Mouse (Mus musculus): ENCODE measurements around the gene F2r.

F2r gene

DNA sequence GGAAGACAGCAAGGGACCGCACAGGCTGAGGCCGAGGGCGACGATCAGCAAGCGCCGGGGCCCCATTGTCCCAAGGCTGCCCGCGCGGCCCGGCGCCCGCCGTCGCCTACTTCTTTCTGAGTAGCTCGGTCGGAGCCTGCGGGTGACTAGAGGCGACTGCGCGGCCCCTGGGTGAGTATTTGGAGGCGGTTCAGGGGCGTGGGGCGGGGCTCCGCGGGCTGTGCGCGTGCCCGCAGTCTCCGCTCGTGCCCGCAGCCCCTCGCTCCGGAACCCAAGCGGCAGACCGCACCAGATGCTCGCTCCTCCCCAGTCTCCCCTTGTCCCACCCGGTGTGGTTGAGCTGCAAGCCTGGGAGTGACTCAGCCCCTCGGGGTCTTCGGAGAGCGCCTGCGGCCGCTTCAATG, at the start of gene F2r:
TSS of gene F2r (minus strand) at position 179 of the 404 bp plus-strand sequence.
- DNase-seq (ENCODE audit: inconsistent ontology term): peak; percentile 94

- DNase-seq (ENCODE audit: inconsistent ontology term): no peak
Observed at GRCm38 (mm10) chr13:95667260-95667659, 49.0 kb upstream of the F2r start.

- no peak for DNase-seq (ENCODE audit: inconsistent ontology term)
Observed at GRCm38 (mm10) chr13:95665644-95666356, 47.5 kb upstream of the F2r start.

DNA sequence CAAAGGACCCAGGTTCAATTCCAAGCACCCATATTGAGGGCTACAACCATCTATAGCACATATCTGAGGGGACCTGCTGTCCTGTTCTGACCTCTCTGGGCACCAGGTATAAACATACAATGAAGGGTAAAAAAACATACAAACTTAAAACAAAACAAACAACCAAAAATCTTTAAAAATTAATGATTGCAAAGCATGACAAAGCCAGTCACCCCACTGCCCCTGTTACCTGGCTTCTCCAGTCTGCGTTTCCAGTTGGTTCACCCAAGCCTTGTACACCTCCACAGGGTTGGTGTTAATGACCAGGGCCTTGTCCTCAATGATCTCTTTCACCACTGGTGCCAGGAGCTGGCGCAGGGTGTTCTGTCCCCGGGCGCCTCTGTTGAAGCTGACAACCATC, 45.5 kb upstream of the F2r start:
- DNase-seq (ENCODE audit: inconsistent ontology term): no peak

- no peak for DNase-seq (ENCODE audit: inconsistent ontology term)
Observed at GRCm38 (mm10) chr13:95659432-95659831, 41.1 kb upstream of the F2r start.

DNA sequence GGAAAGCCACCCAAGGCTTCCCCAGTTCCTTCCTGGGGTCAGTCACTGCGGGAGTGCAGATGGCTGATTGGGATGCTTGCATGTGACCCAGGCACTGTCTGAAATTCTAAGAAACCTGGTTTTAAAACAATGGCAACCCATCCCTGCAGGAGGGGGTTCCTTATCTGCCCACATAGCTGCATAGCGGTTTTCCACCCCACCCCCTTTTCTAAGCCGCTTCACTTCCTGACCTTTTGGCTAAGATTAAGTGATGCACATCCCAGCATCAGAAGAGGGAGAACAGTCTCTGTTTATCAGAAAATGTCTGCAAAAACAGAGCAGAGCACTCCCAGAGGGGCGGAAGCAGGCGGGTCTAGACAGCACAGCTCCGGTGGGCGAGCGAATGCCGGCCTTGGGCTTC, 38.9 kb upstream of the F2r start:
- no peak for DNase-seq (ENCODE audit: inconsistent ontology term)

- DNase-seq (ENCODE audit: inconsistent ontology term): peak; percentile 17
Observed at GRCm38 (mm10) chr13:95655284-95655683, 37.0 kb upstream of the F2r start.

- no peak for DNase-seq (ENCODE audit: inconsistent ontology term)
Observed at GRCm38 (mm10) chr13:95653696-95654095, 35.4 kb upstream of the F2r start.

DNA sequence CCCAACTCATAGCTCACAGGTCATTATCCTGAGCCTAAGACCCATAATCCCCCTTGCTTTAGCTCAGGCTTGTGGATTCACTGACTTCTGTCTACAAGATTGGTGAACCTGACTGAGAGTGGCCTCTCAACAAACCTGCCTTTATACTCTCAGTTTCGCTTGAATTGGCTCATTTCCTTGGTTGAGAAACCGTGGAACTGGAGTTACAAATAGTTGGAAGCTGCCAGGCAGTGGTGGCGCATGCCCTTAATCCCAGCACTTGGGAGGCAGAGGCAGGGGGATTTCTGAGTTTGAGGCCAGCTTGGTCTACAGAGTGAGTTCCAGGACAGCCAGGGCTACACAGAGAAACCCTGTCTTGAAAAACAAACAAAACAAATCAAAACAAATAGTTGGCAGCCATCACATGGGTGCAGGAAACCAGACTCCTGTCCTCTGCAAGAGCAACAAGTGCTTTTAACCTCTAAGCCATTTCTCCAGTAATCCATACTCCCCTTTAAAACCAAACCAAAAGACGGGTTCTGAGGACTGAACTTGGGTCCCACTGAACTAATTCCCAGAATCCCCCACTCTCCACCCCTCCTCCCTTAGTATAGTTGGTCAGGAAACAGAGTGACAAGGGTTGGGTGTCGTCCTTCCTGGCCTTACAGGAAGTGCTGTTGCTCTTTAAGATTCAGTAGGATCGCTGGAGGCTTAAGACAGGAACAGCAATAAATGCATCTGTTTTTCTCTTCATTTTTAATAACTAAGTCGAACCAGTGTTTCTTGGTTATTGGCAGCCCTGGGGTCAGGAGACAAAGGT, 33.8 kb upstream of the F2r start:
- DNase-seq (ENCODE audit: inconsistent ontology term): no peak

- DNase-seq (ENCODE audit: inconsistent ontology term): no peak
Observed at GRCm38 (mm10) chr13:95649941-95650340, 31.7 kb upstream of the F2r start.

DNA sequence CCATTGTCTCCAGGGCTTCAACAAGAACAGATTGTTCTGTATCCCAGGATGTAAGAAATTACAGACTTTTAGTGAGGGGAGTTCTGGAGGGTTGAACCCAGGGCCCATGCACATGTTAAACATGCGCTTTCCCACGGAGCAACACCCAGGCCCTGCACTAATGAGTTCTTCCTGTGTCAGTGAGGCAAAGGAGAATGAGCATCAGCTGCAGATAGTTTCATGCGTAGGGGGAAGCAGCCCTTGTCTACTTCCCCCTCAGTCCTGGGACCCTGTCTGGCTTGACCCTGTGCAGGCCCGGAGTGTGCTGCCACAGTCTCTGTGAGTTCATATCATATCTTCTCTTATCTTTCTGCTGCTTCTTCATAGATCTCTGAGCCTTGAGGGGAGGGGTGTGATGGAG, 29.0 kb upstream of the F2r start:
- no peak for DNase-seq (ENCODE audit: inconsistent ontology term)

DNA sequence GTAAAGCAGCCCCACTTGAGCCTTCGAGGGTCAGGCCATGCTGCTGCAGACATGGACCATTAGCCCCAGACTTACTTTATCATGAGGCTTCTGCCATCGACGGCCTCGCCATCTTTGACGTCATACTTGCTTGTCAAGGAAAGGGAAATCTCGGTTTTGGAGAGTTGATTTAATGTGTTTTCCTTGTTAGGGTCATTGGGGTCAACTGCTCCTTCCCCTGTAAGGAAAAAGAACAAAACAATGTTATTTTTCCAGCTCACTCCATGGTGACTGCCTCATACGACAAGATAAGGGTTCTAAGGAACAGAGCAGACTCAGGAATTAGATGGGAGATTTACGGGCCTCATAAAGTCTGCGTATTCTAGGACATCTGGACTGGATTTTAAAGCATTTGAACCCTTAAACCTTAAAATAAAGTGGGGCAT, 28.4 kb upstream of the F2r start:
- no peak for DNase-seq (ENCODE audit: inconsistent ontology term)

GRCm38 (mm10) chr13:95643740-95644139, 25.5 kb upstream of the F2r start:
- peak; percentile 93 for DNase-seq (ENCODE audit: inconsistent ontology term)

DNA sequence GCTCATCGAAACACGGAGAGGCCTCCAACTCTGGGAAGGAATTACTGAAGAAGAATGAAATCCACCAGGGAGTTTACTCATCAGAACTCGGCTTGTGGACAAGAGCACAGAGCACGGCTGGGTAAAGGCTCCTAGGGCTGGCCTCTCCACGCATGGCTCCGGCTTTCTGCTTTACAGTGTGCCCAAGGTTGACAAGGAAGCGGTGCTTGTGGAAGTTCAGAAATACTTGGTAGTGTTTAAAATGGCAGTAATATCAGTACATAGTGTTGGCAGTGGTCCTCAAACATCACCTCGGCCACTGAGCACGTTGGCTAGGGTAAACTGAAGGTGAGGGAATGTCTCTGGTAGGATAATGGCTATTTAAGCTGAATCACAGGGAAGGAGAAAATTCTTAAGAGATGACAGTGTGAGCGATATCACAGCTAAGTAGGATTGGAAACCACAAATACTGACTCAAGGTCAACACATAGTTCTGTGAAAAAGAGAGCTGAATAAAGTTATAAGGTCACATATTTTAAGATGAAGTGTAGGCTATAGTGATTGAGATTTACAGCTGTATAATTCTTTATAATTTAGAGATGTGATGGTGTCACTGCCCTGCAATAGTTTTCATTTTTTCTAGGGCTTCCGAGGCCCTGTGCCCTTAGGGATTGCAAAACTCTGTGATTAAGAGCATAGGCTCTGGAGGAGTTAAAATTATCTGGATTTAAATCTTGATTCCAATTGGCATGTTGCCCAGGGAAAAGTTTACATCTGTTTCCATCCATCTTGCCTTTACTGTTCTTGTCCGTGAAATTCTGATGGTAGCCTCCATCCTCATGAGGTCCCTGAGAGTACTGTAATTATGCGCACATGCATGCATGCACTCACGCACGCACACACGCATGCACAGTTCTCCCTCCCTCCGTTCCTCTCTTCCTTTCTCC, 23.0 kb upstream of the F2r start:
- no peak for DNase-seq (ENCODE audit: inconsistent ontology term)

DNA sequence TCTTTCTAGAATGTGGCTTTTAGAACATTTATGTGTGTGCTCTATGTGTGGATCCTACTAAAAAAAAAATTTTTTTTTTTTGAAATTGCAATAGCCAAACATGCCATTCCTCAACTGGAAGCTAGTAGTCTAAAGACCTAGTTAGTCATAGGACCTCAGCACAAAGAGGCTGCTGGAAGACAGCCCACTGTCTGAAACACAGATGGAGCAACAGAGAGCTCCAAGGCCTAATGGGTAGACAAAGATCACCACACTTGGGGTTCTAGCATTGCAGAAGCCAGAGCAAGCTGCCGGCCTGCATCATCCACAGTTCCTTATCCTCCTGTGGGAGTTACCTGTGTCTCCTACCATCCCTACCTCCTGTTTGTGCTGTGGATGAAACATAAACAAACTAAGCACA, 22.1 kb upstream of the F2r start:
- peak; percentile 61 for DNase-seq (ENCODE audit: inconsistent ontology term)

- DNase-seq (ENCODE audit: inconsistent ontology term): no peak
Observed at GRCm38 (mm10) chr13:95639336-95640116, 21.2 kb upstream of the F2r start.

GRCm38 (mm10) chr13:95638894-95639293, 20.6 kb upstream of the F2r start:
- DNase-seq (ENCODE audit: inconsistent ontology term): no peak

DNA sequence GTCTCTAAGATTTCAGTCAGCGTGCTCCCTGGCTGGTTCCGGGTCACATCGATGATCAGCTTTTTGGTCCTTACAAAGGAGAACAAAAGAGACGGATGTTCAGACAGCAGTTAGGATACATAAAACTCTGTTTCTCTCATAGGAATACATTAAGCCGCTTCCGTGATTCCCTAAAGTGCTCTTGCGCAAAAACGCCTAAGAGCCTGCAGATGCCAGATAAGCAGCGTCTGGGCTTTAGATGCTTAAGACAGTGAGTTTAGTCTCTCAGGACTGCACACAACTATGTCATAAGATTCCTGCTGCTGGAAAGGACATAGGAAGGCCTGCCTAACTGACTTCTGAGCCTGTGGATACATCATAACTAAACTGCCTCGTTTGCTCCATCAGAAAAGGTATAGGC, 19.4 kb upstream of the F2r start:
- no peak for DNase-seq (ENCODE audit: inconsistent ontology term)

DNA sequence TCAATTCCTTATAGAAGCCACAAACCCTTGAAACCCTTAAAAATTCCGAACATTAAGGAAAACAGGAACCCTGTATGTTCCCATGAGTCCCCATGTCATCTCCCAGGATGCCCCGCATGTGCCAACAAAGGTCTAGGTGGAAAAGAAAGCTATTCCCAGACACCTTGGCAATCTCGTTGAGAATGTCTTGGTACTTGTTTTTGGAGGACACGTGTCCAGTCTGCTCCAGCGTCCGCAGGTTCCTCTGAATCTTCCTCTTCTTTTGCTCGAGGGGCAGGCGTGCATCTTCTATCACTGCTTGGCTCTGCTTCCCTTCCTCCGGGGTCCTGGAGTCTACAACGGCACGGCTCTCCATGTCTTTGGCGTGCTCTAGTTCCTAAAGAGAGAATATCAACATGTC, 17.0 kb upstream of the F2r start:
- DNase-seq (ENCODE audit: inconsistent ontology term): no peak

DNA sequence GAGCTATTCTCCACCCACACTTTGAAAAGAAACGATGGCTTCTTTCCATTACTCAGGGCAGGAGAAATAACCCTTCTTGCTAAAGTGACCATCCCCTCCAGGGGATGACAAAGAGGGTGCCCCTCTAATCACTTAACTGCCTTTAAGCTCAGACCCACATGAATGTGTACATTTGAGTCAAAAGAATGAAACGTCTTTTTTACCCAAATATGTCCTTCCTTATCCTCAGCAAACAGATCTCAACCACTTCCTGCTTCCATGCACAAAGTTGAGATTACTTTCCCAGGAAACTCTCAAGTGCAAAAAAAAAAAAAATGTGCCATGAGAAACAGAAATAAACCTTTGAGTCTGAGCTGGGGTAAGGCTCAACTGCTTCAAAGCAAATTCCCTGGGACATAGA, 16.2 kb upstream of the F2r start:
- no peak for DNase-seq (ENCODE audit: inconsistent ontology term)

GRCm38 (mm10) chr13:95633384-95633783, 15.1 kb upstream of the F2r start:
- DNase-seq (ENCODE audit: inconsistent ontology term): no peak

Data from Muller cell, postnatal 12 days (primary cell).